9 mouse cellular contexts compared by ENCODE assay signal in the genomic region with DNA sequence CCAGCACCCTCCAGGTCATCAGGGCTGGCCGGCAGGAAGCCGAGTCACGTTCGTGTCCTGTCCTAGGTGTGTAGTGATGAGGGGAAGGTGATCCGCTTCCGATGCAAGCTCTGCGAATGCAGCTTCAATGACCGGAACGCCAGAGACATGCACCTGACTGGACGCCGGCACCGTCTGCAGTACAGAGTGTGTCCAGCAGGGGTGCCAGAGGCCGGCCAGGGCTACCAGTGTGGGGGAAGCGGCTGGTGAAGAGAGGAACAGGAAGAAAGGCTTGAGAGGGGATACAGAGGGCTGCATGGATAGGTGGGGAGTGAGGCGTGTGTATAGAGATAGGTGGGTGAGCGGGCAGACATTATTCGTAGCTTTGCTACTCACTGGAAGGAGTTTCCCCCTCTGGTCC. TPM values are rescaled to one million over a fixed set of nuclear protein-coding genes. Genes with fewer than 3 reads are reported as not detected.
DNase-seq lines count a peak whose midpoint lies in the region; ATAC-seq and TF ChIP-seq lines count a peak whose summit lies in the region.
"Had no signal": no experiment of that assay in that cellular context is flagged by ENCODE, and none has a peak within 500 bp of the region (broad histone marks: within the 10 kb centered on the region; RNA-seq: fewer than 3 reads in every experiment).

No protein-coding gene starts in this region.

- H3K4me1 ChIP-seq in kidney, embryonic 15.5 days = peaks cover 14% of the 10 kb centered on the region
- H3K4me1 ChIP-seq in liver, postnatal 0 days (ENCODE audit: insufficient read depth) = peaks cover 9% of the 10 kb centered on the region
- peaks cover 4% of the 10 kb centered on the region; the same call in 1 of the 2 replicates for H3K4me1 ChIP-seq in neural tube, embryonic 11.5 days (ENCODE audit: control insufficient read depth, insufficient read depth, low read length)

- peak; percentile 41; the same call in 1 of the 2 replicates for ATAC-seq in kidney, embryonic 15.5 days (replicated peaks; ENCODE audit: low FRiP score)
- peak; percentile 55 for ATAC-seq in liver, postnatal 0 days
- peak; percentile 64 for ATAC-seq in neural tube, embryonic 11.5 days (ENCODE audit: insufficient read depth, low FRiP score, low TSS enrichment)

- no peak overlapping the region for H3K9ac ChIP-seq in kidney, embryonic 15.5 days
- H3K9ac ChIP-seq in liver, postnatal 0 days (replicated peaks) = no peak overlapping the region
- no peak overlapping the region for H3K9ac ChIP-seq in neural tube, embryonic 11.5 days (ENCODE audit: low read length)

- peak; percentile 87 for DNase-seq in A20 (ENCODE audit: low read depth, low spot score)
- DNase-seq in adrenal gland, adult 2 months = peak; percentile 73
- peak; percentile 81 for DNase-seq in embryo, embryonic 11 days
- DNase-seq in heart, adult 9 months (ENCODE audit: low spot score in 2 of 2) = peak; percentile 52 to 58
- DNase-seq in liver, postnatal 0 days = peak; percentile 89
- DNase-seq in neural tube, embryonic 11.5 days (ENCODE audit: low spot score) = peak; percentile 84
- peak; percentile 60 to 64 for DNase-seq in thymus, adult 18-20 months

- peaks cover 36% of the 10 kb centered on the region for H3K27me3 ChIP-seq in kidney, embryonic 15.5 days
- H3K27me3 ChIP-seq in liver, postnatal 0 days (ENCODE audit: insufficient read depth, low read length) = peaks cover 24% of the 10 kb centered on the region
- H3K27me3 ChIP-seq in neural tube, embryonic 11.5 days (ENCODE audit: control insufficient read depth, insufficient read depth, low read length) = peaks cover 10% of the 10 kb centered on the region

- no peak for TF ChIP-seq EP300 in liver, postnatal 0 days (IDR thresholded peaks at IDR 0.05; ENCODE audit: low read depth)

- 8% methylated on average over 17 of the region's 17 CpGs for WGBS in kidney, embryonic 15.5 days
- WGBS in liver, postnatal 0 days (ENCODE audit: insufficient replicate concordance) = 9% methylated on average over 17 of the region's 17 CpGs
- 11% methylated on average over 17 of the region's 17 CpGs for WGBS in neural tube, embryonic 11.5 days

- H3K4me2 ChIP-seq in kidney, embryonic 15.5 days = peak overlapping the region; percentile 7; the same call in 1 of the 2 replicates
- H3K4me2 ChIP-seq in liver, postnatal 0 days (ENCODE audit: low read depth, low read length) = no peak overlapping the region
- H3K4me2 ChIP-seq in neural tube, embryonic 11.5 days (ENCODE audit: low read depth) = no peak overlapping the region

- no peaks in the 10 kb centered on the region for H3K36me3 ChIP-seq in kidney, embryonic 15.5 days
- H3K36me3 ChIP-seq in liver, postnatal 0 days (replicated peaks; ENCODE audit: insufficient read depth, low read length) = no peaks in the 10 kb centered on the region
- no peaks in the 10 kb centered on the region for H3K36me3 ChIP-seq in neural tube, embryonic 11.5 days (ENCODE audit: control insufficient read depth, insufficient read depth, low read length)

- no peaks in the 10 kb centered on the region for H3K9me3 ChIP-seq in kidney, embryonic 15.5 days (replicated peaks)
- no peaks in the 10 kb centered on the region for H3K9me3 ChIP-seq in liver, postnatal 0 days (ENCODE audit: low read length)
- no peaks in the 10 kb centered on the region for H3K9me3 ChIP-seq in neural tube, embryonic 11.5 days (ENCODE audit: control insufficient read depth, low read length)

- TF ChIP-seq CTCF in liver, postnatal 0 days (IDR thresholded peaks at IDR 0.05; ENCODE audit: low read depth) = peak; percentile 98

- H3K27ac ChIP-seq in kidney, embryonic 15.5 days = no peak overlapping the region
- no peak overlapping the region for H3K27ac ChIP-seq in liver, postnatal 0 days (ENCODE audit: low read depth)
- H3K27ac ChIP-seq in neural tube, embryonic 11.5 days (ENCODE audit: low read depth, low read length) = no peak overlapping the region

- H3K4me3 ChIP-seq in kidney, embryonic 15.5 days (replicated peaks) = no peak overlapping the region
- no peak overlapping the region for H3K4me3 ChIP-seq in liver, postnatal 0 days (ENCODE audit: low read depth, low read length)
- no peak overlapping the region for H3K4me3 ChIP-seq in neural tube, embryonic 11.5 days (ENCODE audit: low read depth, low read length)
- H3K4me3 ChIP-seq: myocyte had no signal

RNA-seq across cellular contexts. Expression of a gene that starts 8.1 kb away (rescaled TPM):
- under 1 TPM; 0.69 to 0.73 TPM for total RNA-seq in adrenal gland, adult 2 months (2021)
- 0.86 and 1.0 TPM in 2 replicates for polyA plus RNA-seq in adrenal gland, adult 2 months (2012; rRNA removed)
- polyA plus RNA-seq in kidney, embryonic 15.5 days (2015; fragmentation: Nextera tagmentation; extraction: Ambion mirVana) = 5.8 and 6.8 TPM in 2 replicates
- polyA plus RNA-seq in liver, postnatal 0 days (2015; fragmentation: Nextera tagmentation; extraction: Ambion mirVana) = 1.7 TPM in 2 replicates
- polyA plus RNA-seq in neural tube, embryonic 11.5 days (2014; fragmentation: Nextera tagmentation; extraction: Ambion mirVana) = 2.0 and 3.0 TPM in 2 replicates

RNA-seq across cellular contexts. Expression of a gene that starts 11.6 kb away (rescaled TPM):
- total RNA-seq in adrenal gland, adult 2 months (2021) = 10 to 100 TPM; 12.6 to 14.1 TPM
- 38.7 and 47.5 TPM in 2 replicates for polyA plus RNA-seq in adrenal gland, adult 2 months (2012; rRNA removed)
- 6.8 and 7.3 TPM in 2 replicates for polyA plus RNA-seq in kidney, embryonic 15.5 days (2015; fragmentation: Nextera tagmentation; extraction: Ambion mirVana)
- polyA plus RNA-seq in liver, postnatal 0 days (2015; fragmentation: Nextera tagmentation; extraction: Ambion mirVana) = 0.09 and 0.61 TPM in 2 replicates
- 5.8 and 6.0 TPM in 2 replicates for polyA plus RNA-seq in neural tube, embryonic 11.5 days (2014; fragmentation: Nextera tagmentation; extraction: Ambion mirVana)

RNA-seq across cellular contexts. Expression of a gene that starts 14.0 kb away (rescaled TPM):
- 1 to 10 TPM; 2.4 to 3.8 TPM for total RNA-seq in adrenal gland, adult 2 months (2021)
- 1.4 and 1.6 TPM in 2 replicates for polyA plus RNA-seq in adrenal gland, adult 2 months (2012; rRNA removed)
- polyA plus RNA-seq in kidney, embryonic 15.5 days (2015; fragmentation: Nextera tagmentation; extraction: Ambion mirVana) = 0.28 and 0.51 TPM in 2 replicates
- not detected in 2 replicates for polyA plus RNA-seq in liver, postnatal 0 days (2015; fragmentation: Nextera tagmentation; extraction: Ambion mirVana)
- 21.9 and 24.1 TPM in 2 replicates for polyA plus RNA-seq in neural tube, embryonic 11.5 days (2014; fragmentation: Nextera tagmentation; extraction: Ambion mirVana)

RNA-seq across cellular contexts. Expression of a gene that starts 22.1 kb away (rescaled TPM):
- 100 to 1,000 TPM; 123 to 131 TPM for total RNA-seq in adrenal gland, adult 2 months (2021)
- 193 and 221 TPM in 2 replicates for polyA plus RNA-seq in adrenal gland, adult 2 months (2012; rRNA removed)
- polyA plus RNA-seq in kidney, embryonic 15.5 days (2015; fragmentation: Nextera tagmentation; extraction: Ambion mirVana) = 230 and 244 TPM in 2 replicates
- 110 and 112 TPM in 2 replicates for polyA plus RNA-seq in liver, postnatal 0 days (2015; fragmentation: Nextera tagmentation; extraction: Ambion mirVana)
- 178 and 180 TPM in 2 replicates for polyA plus RNA-seq in neural tube, embryonic 11.5 days (2014; fragmentation: Nextera tagmentation; extraction: Ambion mirVana)

RNA-seq across cellular contexts. Expression of a gene that starts 22.2 kb away (rescaled TPM):
- total RNA-seq in adrenal gland, adult 2 months (2021) = 100 to 1,000 TPM in 1 of 2 experiments, 10 to 100 TPM in 1; 83.5 to 121 TPM
- 165 and 188 TPM in 2 replicates for polyA plus RNA-seq in adrenal gland, adult 2 months (2012; rRNA removed)
- 59.7 and 63.4 TPM in 2 replicates for polyA plus RNA-seq in kidney, embryonic 15.5 days (2015; fragmentation: Nextera tagmentation; extraction: Ambion mirVana)
- polyA plus RNA-seq in liver, postnatal 0 days (2015; fragmentation: Nextera tagmentation; extraction: Ambion mirVana) = 21.1 and 23.2 TPM in 2 replicates
- 35.3 and 39.0 TPM in 2 replicates for polyA plus RNA-seq in neural tube, embryonic 11.5 days (2014; fragmentation: Nextera tagmentation; extraction: Ambion mirVana)
